Mouse (Mus musculus) liver, embryonic 13.5 days (tissue): Measurements from ENCODE around the gene Adarb2. TPM values are rescaled to one million over a fixed set of nuclear protein-coding genes. Genes with fewer than 3 reads are reported as not detected.
A peak's percentile ranks its signal among the peaks of the same experiment; 100 is the strongest.

ENCODE experiments used
- ATAC-seq: fragments of 200-750 bp; cut with Nextera tagmentation; 2 replicates; pipeline ENCODE4 v1.8.0; 2017; ENCODE audit warnings: low read depth, mild to moderate bottlenecking, moderate number of reproducible peaks, moderate library complexity
- DNase-seq: peaks from one replicate; pipeline ENCODE4 v3.0.0; 2022
- H3K27ac ChIP-seq: fragments of 300-500 bp; sonication (generic); 2 replicates; pipeline ENCODE4 v1.5.1; 2015; ENCODE audit warnings: moderate library complexity, mild to moderate bottlenecking, inconsistent platforms
- H3K27me3 ChIP-seq: fragments of 300-500 bp; sonication (generic); 2 replicates; pipeline ENCODE4 v1.6.1; 2015; ENCODE audit warnings: mild to moderate bottlenecking, inconsistent platforms
- H3K36me3 ChIP-seq: fragments of 300-500 bp; sonication (generic); 2 replicates; pipeline ENCODE4 v1.6.1; 2015; ENCODE audit warnings: mild to moderate bottlenecking, inconsistent platforms
- H3K4me1 ChIP-seq: fragments of 300-500 bp; sonication (generic); replicated peaks from 2 replicates; pipeline ENCODE4 v1.6.1; 2015; ENCODE audit warnings: inconsistent platforms
- H3K4me2 ChIP-seq: fragments of 300-500 bp; sonication (generic); 2 replicates; pipeline ENCODE4 v1.6.1; 2015; ENCODE audit warnings: inconsistent platforms, mild to moderate bottlenecking, moderate library complexity
- H3K4me3 ChIP-seq: fragments of 300-500 bp; sonication (generic); replicated peaks from 2 replicates; pipeline ENCODE4 v1.5.1; 2015; ENCODE audit warnings: mild to moderate bottlenecking, inconsistent platforms
- H3K9ac ChIP-seq: fragments of 300-500 bp; sonication (generic); 2 replicates; pipeline ENCODE4 v1.6.1; 2015; ENCODE audit warnings: mild to moderate bottlenecking, inconsistent platforms
- H3K9me3 ChIP-seq: fragments of 300-500 bp; sonication (generic); replicated peaks from 2 replicates; pipeline ENCODE4 v1.6.1; 2016; ENCODE audit warnings: inconsistent platforms
- WGBS: fragments of 180-500 bp; shearing (Covaris S2); methylation state at CpG from one replicate; pipeline ENCODE4 v1.1.7; 2015; ENCODE audit not compliant: insufficient replicate concordance; 5-methylcytosine and 5-hydroxymethylcytosine counted together
- polyA plus RNA-seq: library from polyadenylated mRNA; unstranded; fragments of >200 nt; fragmentation: Nextera tagmentation; extraction: Ambion mirVana; gene quantifications from 2 replicates; pipeline ENCODE4 v1.2.1, GENCODE M21; 2015

Adarb2 gene
- polyA plus RNA-seq, 1 experiment from 2014 or later: 0.18 TPM

DNA sequence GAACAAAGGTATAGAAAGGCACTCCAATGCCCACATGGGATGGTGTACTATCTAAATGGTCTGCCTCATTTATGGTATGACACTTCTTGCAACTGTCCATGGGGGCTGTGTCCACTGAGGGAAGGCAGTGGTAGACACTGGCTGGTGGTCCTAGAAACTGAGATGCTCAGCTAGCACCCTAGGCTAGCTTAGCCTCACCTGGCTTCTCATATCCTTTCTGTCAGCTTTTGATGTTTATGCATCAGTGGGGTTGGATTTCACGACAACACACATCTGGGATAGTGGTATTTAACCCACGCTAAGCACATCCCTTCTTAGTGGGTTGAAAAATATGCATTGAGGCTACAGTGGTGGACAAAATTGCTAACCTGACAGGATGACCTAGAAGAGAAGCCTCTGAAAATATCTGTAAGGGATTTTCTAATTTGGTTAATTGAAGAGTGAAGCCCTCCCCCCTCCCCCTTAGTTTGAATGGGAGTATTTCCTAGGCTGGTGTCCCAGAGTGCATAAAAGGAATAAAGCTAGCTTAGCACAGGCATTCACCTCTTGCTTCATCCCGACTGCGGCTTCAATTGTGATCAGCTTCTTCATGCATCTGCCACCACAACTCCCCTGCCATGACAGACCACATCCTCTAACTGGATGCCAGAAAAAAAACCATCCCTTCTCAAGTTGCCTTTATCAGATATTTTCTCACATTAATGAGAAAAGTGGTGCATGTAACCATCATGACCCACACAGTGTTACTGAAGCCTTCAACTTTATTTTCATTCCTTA, 197.8 kb downstream of the Adarb2 start:
- H3K4me2 ChIP-seq: no peak overlapping the region
- DNase-seq: no peak
- H3K4me1 ChIP-seq: no peaks in the 10 kb centered on the region
- no peaks in the 10 kb centered on the region for H3K9me3 ChIP-seq
- 51% methylated on average over 4 of the region's 4 CpGs for WGBS
- no peak overlapping the region for H3K4me3 ChIP-seq
- no peak overlapping the region for H3K9ac ChIP-seq
- no peaks in the 10 kb centered on the region for H3K27me3 ChIP-seq
- no peak overlapping the region for H3K27ac ChIP-seq
- no peak for ATAC-seq
- H3K36me3 ChIP-seq: no peaks in the 10 kb centered on the region

DNA sequence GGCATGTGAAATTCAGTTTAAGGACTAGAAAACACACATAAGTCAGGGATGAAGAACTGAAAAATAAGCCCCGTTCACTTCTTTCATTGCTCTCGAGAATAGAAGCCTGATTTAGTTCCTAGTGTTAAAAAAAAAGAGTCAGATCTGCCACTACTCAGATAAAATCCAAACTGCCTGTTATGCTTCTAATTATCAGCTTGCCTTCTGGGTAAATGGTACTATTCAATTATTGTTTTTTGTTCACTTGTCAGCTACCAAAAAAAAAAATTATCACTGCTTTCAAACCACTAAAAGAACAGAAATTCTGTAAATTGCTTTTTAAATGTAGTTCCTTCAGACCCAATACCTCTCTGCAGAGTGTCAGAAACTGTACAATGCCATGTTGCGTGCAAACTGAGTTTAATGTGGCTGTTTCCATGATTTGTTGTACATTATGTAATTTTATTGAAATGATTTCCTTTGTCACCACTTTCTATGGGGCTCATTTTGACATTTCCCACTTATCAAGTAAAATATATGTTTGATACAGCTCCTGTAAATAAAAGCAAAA, 199.7 kb downstream of the Adarb2 start:
- Histone ChIP-seq H3K4me2 (no peak overlapping the region), H3K36me3 (no peaks in the 10 kb centered on the region), H3K4me3 (no peak overlapping the region), H3K9ac (no peak overlapping the region), H3K27me3 (no peaks in the 10 kb centered on the region), H3K27ac (no peak overlapping the region), H3K9me3 (no peaks in the 10 kb centered on the region), H3K4me1 (no peaks in the 10 kb centered on the region)
- ATAC-seq: no peak
- no peak for DNase-seq
- 56% methylated on average over 3 of the region's 3 CpGs for WGBS

DNA sequence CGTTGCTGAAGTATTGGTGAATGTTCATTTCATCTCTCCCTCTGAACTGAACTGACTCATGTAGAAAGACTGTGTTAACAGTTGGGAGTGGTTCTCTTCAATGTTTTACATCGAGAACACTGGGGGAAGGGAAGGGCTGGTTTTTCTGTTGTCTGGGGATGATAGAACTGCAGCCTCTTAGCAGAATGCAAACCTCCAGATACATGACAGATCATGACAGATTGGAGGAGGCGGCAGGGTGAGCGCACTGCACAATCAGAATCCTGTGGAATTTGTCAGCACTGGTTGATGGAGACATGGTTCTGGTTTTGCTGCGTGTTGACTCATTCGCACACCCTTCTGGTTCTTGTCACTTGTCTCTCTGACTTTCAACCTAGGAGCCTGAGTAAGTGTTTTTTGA, 203.4 kb downstream of the Adarb2 start:
- no peak for DNase-seq
- H3K4me3 ChIP-seq: no peak overlapping the region
- H3K4me2 ChIP-seq: no peak overlapping the region
- no peaks in the 10 kb centered on the region for H3K4me1 ChIP-seq
- H3K27ac ChIP-seq: no peak overlapping the region
- H3K36me3 ChIP-seq: no peaks in the 10 kb centered on the region
- ATAC-seq: no peak
- H3K27me3 ChIP-seq: no peaks in the 10 kb centered on the region
- 57% methylated on average over 6 of the region's 6 CpGs for WGBS
- no peaks in the 10 kb centered on the region for H3K9me3 ChIP-seq
- H3K9ac ChIP-seq: no peak overlapping the region

DNA sequence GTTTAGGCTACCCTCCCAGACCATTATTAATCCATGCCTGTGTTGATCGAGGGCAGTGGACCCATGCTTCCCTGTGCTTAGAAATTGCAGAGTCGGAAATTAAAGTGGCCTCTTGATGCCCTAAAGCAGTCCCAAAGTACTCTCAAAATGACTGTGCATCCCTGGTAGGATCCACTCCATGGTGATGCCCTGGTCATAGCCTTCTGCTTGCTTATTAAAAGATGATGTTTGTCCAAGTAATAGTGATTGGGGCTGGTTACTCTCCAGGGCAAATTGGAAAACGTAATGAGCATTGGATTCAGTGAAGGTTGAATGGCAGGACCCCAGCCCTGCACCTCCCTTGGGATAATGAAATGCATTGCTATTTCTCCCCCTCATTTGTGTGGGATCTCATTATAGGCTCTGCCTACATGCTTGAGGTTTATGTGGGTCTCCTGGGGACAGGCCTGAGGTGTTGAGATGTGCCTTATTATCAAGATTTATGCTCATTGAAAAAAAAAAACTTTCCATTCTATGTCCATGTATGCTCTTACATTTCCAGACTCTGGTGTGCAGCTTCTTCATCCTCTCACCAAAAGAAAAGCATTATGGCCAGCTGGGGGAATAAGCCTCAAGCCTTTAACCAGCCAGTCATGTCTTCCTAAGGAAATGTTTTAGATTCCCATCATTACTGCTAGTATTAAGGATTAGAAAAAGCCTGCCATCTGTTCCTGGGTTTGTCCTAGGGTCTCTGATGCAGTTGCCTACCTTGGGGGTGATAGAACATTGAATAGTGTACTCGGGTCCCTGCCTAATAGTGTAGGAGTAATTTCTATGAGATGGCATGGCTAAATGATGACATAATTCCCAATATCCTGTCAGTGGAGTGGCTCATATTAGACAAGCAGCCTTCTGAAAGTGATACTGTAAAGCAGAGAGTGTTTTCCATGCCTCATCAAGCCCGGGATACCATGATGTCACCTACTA, 208.0 kb downstream of the Adarb2 start:
- Histone ChIP-seq H3K9me3 (no peaks in the 10 kb centered on the region), H3K4me1 (no peaks in the 10 kb centered on the region), H3K4me2 (no peak overlapping the region), H3K27me3 (no peaks in the 10 kb centered on the region), H3K27ac (no peak overlapping the region), H3K9ac (no peak overlapping the region), H3K36me3 (no peaks in the 10 kb centered on the region), H3K4me3 (no peak overlapping the region)
- no peak for DNase-seq
- no peak for ATAC-seq
- WGBS: 59% methylated on average over 5 of the region's 5 CpGs

DNA sequence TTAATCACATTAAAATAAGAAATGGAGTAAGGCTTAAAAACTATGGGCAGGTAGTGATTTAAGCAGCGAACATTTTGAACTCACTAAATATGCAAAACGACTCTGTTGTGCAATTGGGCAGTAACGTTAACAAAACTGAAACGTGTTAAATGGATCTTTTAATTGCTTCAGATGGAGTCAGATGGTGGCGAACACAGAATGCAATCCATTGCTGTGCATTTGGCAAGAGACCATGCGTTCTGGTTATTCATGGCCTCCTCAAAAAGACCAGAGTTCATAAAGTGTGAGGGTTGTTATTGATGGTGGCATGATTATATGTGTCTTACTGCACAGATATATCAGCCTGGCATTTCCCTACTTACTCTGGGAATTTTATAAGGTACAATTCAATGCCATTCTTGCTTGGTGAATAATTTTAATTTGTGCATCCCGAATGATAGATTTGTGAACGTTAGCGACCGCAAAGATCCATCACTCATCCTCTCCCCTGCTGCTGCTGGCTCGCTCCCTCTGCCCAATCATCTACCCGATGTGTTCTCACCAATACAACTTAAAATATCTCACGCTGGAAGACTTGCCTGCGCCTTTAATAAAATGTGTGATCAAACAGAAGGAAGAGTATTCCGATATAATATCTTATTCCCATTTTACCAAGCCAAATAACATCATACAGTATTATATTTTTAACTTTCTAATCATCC, 221.5 kb downstream of the Adarb2 start:
- WGBS: 71% methylated on average over 15 of the region's 15 CpGs
- DNase-seq: no peak
- H3K9me3 ChIP-seq: no peaks in the 10 kb centered on the region
- no peak overlapping the region for H3K4me2 ChIP-seq
- H3K9ac ChIP-seq: no peak overlapping the region
- H3K27me3 ChIP-seq: no peaks in the 10 kb centered on the region
- no peaks in the 10 kb centered on the region for H3K36me3 ChIP-seq
- H3K4me3 ChIP-seq: no peak overlapping the region
- H3K4me1 ChIP-seq: no peaks in the 10 kb centered on the region
- no peak for ATAC-seq
- no peak overlapping the region for H3K27ac ChIP-seq

DNA sequence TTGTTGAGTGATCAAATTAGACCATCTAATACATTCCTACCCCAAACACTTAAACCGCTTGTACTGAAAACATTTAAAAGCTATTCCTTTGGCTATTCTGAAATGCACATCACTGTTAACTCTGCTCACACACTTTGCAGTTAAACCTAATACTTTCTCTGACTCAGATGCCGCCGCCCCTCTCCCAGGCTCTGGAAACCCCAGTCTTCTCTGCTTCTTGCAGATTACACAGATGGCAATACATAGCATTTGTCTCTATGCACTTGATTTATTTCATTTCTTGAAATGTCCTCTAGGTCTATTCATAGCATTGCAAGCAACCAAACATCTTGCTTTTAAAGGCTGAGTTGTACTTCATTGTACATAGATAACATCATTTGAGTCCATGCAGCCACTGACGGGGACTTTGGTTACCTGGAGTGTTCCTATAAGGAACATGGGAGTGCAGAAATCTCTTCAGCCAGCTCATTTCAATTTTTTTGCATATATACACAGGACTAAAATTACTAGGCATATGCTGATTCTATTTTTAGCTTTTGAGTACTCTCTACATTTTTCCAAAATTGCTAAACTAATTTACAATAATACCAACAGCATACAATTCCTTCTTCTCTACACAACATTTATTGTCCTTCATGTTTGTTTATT, 236.6 kb downstream of the Adarb2 start:
- ATAC-seq: no peak
- H3K4me1 ChIP-seq: no peaks in the 10 kb centered on the region
- WGBS: 77% methylated on average over 4 of the region's 4 CpGs
- no peaks in the 10 kb centered on the region for H3K27me3 ChIP-seq
- no peak overlapping the region for H3K9ac ChIP-seq
- DNase-seq: no peak
- H3K4me2 ChIP-seq: no peak overlapping the region
- no peaks in the 10 kb centered on the region for H3K36me3 ChIP-seq
- no peaks in the 10 kb centered on the region for H3K9me3 ChIP-seq
- H3K27ac ChIP-seq: no peak overlapping the region
- H3K4me3 ChIP-seq: no peak overlapping the region

DNA sequence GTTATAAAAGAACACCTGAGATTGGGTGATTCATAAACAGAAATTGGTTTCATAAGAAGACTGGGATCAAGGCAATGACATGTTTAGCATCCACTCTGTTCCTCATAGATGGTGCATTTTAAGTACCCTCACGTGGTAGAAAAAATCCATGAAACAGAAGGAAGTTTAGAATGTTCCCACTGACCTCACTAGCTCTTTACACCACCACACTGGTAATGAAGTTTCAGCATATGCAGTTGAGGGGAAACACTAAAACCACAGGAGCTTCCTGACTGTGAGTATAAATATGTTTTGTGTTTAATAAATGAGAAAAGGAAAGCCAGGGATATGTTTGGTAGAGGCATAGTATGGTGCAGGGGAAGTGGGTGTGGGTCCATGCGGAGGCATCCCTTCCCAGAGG, 242.7 kb downstream of the Adarb2 start:
- Histone ChIP-seq H3K4me2 (no peak overlapping the region), H3K4me3 (no peak overlapping the region), H3K9me3 (no peaks in the 10 kb centered on the region), H3K27ac (no peak overlapping the region), H3K9ac (no peak overlapping the region), H3K4me1 (no peaks in the 10 kb centered on the region), H3K27me3 (no peaks in the 10 kb centered on the region), H3K36me3 (no peaks in the 10 kb centered on the region)
- DNase-seq (no peak), ATAC-seq (no peak)
- WGBS: 39% methylated on average over 2 of the region's 2 CpGs

DNA sequence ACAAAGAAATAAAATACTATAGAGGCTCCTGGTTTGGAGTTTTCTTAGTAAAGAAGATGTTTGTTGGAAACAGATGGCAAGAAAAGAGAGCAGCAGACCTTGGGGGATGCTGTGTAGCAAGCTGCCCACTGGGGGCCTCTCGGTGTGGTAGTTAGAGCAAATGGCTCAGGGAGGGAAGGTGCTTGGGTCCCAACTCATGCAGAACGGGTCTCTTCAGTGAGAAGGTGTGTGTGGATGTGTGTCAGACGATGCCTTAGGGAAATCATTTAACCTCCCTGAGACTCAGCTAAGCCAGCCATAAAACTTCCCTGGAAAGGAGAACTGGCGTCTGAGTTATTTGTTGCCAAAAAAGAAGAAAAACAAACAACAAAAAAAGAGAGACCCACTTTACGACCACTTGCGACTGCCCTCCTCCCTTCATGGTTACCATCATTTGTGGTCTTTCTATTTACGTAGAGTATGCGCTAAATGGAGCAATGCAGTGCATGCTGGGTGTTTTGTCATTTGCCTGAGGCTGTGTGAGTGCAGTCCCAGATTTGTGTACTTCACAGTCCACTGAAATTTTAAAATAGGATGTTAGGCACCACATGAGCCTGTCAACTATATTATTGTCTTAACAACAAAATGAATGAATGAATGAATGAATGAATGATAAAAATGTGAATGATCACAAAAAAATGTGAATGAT, 245.7 kb downstream of the Adarb2 start:
- Histone ChIP-seq H3K4me3 (no peak overlapping the region), H3K9me3 (no peaks in the 10 kb centered on the region), H3K36me3 (no peaks in the 10 kb centered on the region), H3K27me3 (no peaks in the 10 kb centered on the region), H3K4me2 (no peak overlapping the region), H3K9ac (no peak overlapping the region), H3K4me1 (no peaks in the 10 kb centered on the region), H3K27ac (no peak overlapping the region)
- no peak for DNase-seq
- WGBS: 60% methylated on average over 8 of the region's 8 CpGs
- ATAC-seq: no peak

DNA sequence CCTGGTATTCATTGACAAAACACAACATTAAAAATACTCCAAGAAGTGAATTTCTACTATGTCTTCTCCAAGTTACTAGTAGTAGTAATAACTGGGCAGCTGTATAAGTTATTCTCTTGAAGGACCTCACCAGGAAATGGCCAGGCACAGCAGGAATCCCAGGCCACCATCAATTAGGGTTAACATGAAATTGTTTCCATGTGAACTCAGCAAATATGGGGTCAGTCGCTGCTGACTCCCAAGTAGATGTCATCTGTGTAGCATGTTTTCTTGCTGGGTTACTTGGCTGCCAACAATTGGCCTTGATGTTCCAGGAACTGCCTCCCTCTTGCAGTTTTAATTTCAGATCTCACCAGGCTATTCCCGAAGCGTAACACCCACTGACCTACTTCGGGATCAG, 248.9 kb downstream of the Adarb2 start:
- Histone ChIP-seq H3K4me2 (no peak overlapping the region), H3K27ac (no peak overlapping the region), H3K4me3 (no peak overlapping the region), H3K9ac (no peak overlapping the region), H3K36me3 (no peaks in the 10 kb centered on the region), H3K9me3 (no peaks in the 10 kb centered on the region), H3K27me3 (no peaks in the 10 kb centered on the region), H3K4me1 (peaks cover 3% of the 10 kb centered on the region)
- no peak for DNase-seq
- no peak for ATAC-seq
- 62% methylated on average over 4 of the region's 4 CpGs for WGBS

DNA sequence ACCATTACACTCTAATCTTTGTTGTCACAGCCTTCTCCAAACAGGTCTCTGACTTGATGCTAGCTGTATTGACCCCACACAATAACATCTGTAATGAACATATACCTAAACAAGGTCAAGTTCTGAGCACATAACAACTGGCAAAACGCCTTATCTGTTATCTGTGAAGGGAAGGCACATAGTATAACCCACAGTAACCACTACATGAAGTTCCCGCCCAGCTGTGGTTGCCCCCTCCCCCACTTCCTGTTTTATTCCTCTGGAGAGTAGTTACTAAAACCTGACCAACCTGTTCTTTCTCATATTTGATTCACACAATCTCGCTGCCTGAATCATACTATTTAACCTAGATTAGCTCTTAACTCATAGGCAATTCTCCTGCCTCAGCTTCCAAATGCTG, 254.2 kb downstream of the Adarb2 start:
- Histone ChIP-seq H3K27ac (no peak overlapping the region), H3K9ac (no peak overlapping the region), H3K4me2 (no peak overlapping the region), H3K4me3 (no peak overlapping the region), H3K27me3 (no peaks in the 10 kb centered on the region), H3K36me3 (no peaks in the 10 kb centered on the region), H3K4me1 (peaks cover 10% of the 10 kb centered on the region), H3K9me3 (no peaks in the 10 kb centered on the region)
- WGBS: 20% methylated on average over 3 of the region's 3 CpGs
- DNase-seq (peak; percentile 22), ATAC-seq (peak; percentile 74)
